Mouse (Mus musculus) cortical plate, adult 2 months (tissue): ENCODE data around the gene Paqr9. TPM values are rescaled to one million over a fixed set of nuclear protein-coding genes. Genes with fewer than 3 reads are reported as not detected.

Source experiments
- H3K27ac ChIP-seq: fragments of 200-500 bp; 2 replicates; pipeline ENCODE4 v1.5.1; 2012; ENCODE audit warnings: low read length, control low read depth, inconsistent platforms; ENCODE audit not compliant: insufficient read depth
- H3K4me1 ChIP-seq: fragments of 200-500 bp; 2 replicates; pipeline ENCODE4 v1.6.1; 2011; ENCODE audit warnings: low read length; ENCODE audit not compliant: control insufficient read depth, insufficient read depth
- H3K4me3 ChIP-seq: fragments of 200-500 bp; 2 replicates; pipeline ENCODE4 v1.5.1; 2011; ENCODE audit warnings: mild to moderate bottlenecking, low read length, control low read depth; ENCODE audit not compliant: insufficient read depth
- CTCF ChIP-seq: fragments of 200-500 bp; IDR thresholded peaks from 2 replicates; pipeline ENCODE4 v1.5.1; 2011; ENCODE audit warnings: mild to moderate bottlenecking, control low read depth, low read length; ENCODE audit not compliant: insufficient read depth; ENCODE audit errors: extremely low read depth
- POLR2A ChIP-seq: fragments of 200-500 bp; IDR thresholded peaks from 2 replicates; pipeline ENCODE4 v1.6.1; 2011; ENCODE audit warnings: mild to moderate bottlenecking, low read length, control low read depth; ENCODE audit not compliant: insufficient read depth; ENCODE audit errors: extremely low read depth
- polyA plus RNA-seq: library from polyadenylated mRNA; depleted of rRNA; stranded (reverse); fragments of >200 nt; gene quantifications from 2 replicates; pipeline ENCODE4 v1.2.3, GENCODE M21; 2012

Gene Paqr9
- polyA plus RNA-seq, 1 experiment, result 18.0 TPM

DNA sequence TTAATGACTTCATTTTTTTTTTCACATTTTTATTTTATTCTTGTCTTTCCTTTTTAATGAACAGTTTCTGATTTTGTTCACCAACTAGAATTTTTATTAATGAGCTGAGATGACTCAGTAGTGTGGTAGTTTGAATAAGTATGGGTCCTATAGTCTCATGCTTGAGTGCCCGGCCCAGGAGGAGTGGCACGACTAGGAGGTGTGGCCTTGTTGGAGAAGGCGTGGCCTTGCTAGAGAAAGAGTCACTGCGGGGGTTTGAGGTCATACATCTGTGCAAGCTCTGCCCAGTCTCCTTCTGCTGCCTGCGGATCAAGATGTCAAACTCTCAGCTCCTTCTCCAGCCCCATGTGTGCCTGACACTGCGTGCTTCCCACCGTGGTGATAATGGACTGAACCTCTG lies 28.6 kb downstream of the Paqr9 start:
- no peak overlapping the region for H3K4me3 ChIP-seq
- H3K27ac ChIP-seq, result no peak overlapping the region
- TF ChIP-seq POLR2A, result no peak
- no peak for TF ChIP-seq CTCF
- H3K4me1 ChIP-seq, result no peaks in the 10 kb centered on the region

DNA sequence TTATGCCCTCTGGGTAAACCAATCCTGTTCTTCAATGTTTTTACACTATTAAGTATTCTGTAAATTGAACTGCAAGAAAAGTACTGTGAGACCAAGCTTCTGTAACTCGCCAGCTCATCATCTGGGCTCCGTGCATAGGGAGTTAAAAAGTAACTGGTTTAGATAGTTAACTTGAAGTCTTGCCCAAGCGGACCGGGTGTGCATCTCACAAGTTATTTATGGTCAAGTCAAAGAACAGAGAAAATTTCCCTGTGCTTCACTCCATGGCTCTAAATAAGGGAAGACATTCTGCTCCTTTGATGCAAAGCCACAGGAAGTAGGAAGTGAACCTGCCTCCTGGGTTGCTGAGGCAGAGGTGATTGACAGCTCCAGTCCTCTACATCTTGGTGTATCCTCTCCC lies 34.8 kb downstream of the Paqr9 start:
- Histone ChIP-seq H3K4me1 (no peaks in the 10 kb centered on the region), H3K27ac (no peak overlapping the region), H3K4me3 (no peak overlapping the region)
- TF ChIP-seq CTCF, result no peak

DNA sequence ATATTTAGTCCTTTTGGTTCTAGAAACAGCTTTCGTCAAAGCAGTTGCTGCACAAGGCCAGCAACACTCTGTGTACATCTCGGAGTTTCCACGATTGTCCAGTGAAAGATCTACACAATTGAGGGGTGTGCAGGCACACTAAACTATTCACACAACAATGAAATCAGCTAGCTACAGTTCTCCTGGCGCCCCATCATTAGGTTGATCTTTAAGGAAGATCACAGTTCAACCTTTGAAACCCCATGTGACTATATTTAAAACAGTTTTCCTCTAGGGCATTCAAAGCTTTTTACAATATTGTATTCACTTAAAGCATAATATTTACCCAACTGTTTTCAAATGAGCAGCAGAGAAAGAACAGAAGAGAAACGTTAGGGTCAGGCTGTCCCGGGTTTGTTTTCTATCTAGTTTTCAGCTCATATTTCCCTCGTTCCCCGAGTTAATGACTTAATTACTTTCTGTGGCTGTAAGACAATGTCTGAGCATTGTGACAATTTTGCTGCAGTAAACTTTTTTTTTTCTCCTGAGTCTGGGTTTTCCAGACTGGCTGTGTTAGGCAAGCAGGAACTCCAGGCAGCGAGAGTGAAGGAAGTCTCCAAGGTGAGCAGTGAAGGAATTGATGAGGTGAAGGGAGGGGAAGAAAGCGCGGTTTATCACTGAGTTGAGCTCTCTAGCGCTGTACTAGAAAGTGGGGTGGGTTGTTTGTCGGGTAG lies 38.2 kb downstream of the Paqr9 start:
- no peak overlapping the region for H3K4me3 ChIP-seq

DNA sequence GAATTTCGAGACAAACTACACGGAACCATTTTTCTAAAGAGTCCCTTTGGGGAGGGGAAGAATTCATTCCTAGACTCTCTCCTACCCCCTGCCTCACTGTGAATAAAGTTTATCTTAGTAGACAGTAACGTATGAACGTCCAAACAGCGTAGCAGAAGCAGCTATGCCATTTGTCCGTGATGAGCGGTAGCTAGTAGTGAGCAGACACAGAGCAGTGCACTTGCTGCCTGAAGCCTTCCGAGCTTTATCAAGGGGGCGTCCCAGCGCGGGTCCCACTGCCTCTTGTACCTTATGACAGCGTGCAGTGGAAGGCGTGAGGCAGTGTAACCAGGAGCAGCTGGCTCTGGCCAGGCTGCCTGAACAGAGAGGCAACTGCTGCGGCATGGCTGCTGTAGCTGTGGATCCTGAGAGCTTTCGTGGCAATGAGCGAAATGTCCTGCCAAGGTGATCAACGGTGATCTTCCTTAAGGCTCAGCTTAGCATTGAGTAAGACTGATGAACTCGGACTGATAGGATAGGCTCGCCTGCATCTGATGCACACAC lies 38.8 kb downstream of the Paqr9 start:
- TF ChIP-seq POLR2A (no peak), CTCF (no peak)
- Histone ChIP-seq H3K27ac (no peak overlapping the region), H3K4me1 (no peaks in the 10 kb centered on the region), H3K4me3 (no peak overlapping the region)

More for the DNA sequence above, 38.2 kb downstream of the Paqr9 start:
- Histone ChIP-seq H3K27ac (no peak overlapping the region), H3K4me1 (no peaks in the 10 kb centered on the region)
- TF ChIP-seq CTCF, result no peak

DNA sequence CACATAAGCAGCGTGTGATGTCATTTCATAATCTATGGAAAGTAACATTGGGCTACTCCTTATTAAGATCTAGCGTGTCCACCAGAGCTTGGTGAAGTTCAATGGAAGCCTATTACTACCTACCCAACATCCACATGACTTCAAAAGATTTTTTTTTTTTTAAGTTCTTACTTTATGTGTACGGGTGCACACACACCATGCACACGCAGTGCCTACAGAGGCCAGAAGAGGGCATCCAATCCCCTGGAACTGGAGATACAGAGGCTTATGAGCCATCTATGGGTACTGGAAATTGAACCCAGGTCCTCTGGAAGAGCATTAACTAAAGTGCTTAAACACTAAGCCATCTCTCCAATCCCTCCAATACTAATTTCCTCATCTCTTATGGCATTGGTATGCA lies 39.9 kb downstream of the Paqr9 start:
- TF ChIP-seq CTCF (0 out of 2 replicates have a peak, but pooled peaks have one; percentile 12), POLR2A (no peak)
- no peak overlapping the region for H3K4me3 ChIP-seq
- no peak overlapping the region for H3K27ac ChIP-seq
- no peaks in the 10 kb centered on the region for H3K4me1 ChIP-seq

DNA sequence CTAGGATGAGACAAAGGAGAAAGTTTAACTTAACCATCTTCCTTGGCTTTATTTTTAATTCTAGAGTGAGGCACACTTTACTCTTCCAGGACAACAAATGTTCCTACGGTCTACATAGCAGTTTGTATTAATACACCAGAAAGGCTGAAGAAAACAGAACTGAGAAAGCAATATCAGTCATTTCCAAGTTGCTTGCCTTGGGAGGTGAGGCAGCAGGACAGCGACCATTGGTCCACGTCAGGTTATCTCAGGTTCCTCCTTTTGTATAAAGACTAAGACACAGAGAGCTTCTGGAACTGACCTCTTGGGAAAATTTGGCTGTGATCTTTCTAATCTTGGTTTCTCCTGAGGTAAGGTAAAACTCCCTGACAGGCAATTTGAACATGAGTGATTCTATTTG lies 43.4 kb downstream of the Paqr9 start:
- H3K27ac ChIP-seq, result no peak overlapping the region
- H3K4me3 ChIP-seq, result no peak overlapping the region
- no peaks in the 10 kb centered on the region for H3K4me1 ChIP-seq
- TF ChIP-seq POLR2A, result no peak
- TF ChIP-seq CTCF, result no peak

DNA sequence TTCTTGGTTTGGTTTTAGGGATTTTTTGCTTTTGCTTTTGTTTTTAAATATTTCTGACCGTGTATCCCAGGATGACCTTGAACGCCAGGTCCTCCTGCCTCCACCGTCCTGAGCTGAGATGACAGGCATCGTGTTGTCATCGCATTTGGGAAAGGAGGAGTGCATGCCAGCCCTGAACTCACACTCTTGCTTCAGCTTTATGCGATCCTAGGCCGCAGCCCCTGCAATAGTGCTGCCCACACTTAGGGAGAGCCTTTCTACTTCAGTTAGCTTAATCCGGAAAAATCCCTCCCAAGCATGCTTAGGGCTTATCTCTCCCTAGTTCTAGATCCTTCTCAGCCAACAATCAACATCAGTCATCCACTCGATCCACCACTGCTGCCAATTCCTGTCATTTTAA lies 43.9 kb downstream of the Paqr9 start:
- H3K4me3 ChIP-seq, result no peak overlapping the region
- TF ChIP-seq CTCF (no peak), POLR2A (no peak)
- no peaks in the 10 kb centered on the region for H3K4me1 ChIP-seq
- no peak overlapping the region for H3K27ac ChIP-seq

DNA sequence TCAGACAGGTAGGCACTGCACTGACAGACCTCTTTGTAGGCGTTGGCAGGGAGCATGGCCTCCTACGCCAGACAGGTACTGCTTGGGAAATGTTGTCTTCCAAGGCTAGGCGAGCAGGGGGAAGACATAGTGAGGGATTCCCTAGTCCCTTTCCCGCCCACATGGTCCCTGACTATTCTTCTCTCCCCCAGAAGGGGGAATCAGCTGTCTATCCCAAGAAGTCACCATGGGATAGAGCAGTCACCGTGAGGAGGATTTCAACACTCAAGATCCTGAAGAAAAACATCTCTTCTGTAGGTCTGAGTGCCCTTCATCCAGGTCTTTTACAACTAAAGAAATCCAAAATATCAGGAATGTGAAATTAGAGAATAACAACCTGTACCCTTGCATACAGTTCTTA lies 47.7 kb downstream of the Paqr9 start:
- Histone ChIP-seq H3K4me1 (no peaks in the 10 kb centered on the region), H3K4me3 (no peak overlapping the region), H3K27ac (no peak overlapping the region)
- TF ChIP-seq POLR2A (no peak), CTCF (peak; percentile 10; the same call in 1 of the 2 replicates)

DNA sequence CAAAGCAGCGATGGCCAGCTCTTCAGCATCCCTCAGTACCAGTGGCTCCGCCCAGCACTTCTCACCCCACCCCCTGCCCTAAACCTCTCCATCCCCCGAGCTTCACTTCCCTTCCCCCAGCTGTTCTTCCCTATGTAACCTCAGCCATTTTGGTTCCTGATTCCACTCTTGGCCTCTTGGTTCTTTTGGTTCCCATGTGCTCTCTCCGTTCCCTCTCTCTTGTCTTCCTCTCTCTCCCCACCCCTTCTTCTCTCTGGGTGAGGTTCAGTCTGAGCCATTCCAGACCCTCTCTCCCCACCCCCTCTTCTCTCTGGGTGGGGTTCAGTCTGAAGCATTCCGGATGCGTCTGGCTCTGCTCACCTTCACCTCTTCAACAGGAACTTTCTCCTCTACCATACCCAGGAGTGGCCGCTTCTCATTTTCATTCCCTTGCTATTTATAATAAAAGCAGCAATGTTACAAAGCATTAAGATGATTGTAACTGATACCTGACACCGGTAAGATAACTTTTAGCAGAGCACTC lies 52.9 kb downstream of the Paqr9 start:
- no peaks in the 10 kb centered on the region for H3K4me1 ChIP-seq
- H3K27ac ChIP-seq, result no peak overlapping the region
- TF ChIP-seq CTCF, result no peak
- TF ChIP-seq POLR2A, result no peak
- H3K4me3 ChIP-seq, result no peak overlapping the region

DNA sequence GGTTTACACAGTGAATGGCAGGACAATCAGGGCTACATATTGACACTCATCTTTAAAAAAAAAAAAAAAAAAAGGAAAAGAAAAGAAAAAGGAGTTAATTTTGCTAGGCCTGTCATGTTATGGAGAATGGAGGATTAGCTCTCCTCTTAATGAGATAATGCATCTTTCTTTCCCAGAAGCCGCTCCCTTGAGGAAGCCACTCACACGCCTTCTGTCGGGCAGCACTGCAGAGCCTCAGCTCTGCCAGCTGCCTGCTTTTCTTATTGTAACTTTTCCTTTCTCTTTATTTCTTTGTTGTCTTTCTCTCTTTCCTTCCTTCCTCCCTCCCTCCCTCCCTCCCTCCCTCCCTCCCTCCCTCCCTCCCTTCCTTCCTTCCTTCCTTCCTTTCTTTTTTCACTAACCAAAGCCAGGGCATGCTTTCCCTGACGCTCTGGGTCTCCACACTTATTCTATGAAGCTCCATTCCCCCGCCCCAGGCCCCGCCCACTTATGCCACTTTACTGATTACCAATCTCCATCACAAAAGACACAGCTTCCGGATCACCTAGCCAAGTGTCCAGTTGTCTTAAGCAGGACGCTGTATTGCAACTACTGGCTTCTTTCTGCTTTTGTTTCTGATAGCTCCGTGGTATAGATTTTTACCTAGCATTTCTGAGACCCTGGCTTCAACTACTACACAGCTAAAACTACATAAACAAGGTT lies 54.1 kb downstream of the Paqr9 start:
- H3K4me1 ChIP-seq, result no peaks in the 10 kb centered on the region
- no peak overlapping the region for H3K4me3 ChIP-seq
- no peak overlapping the region for H3K27ac ChIP-seq
- no peak for TF ChIP-seq POLR2A
- no peak for TF ChIP-seq CTCF
